Mouse (Mus musculus) lung, postnatal 36 days (tissue): ENCODE data around the gene Stat2.
"Not testable (repeated sequence)": the region's sequence is repeated elsewhere in the genome, so short reads cannot be mapped to it uniquely, and the experiment has no call there.

Experiments
- DNase-seq: peaks from one replicate; pipeline ENCODE4 v3.0.0; 2022; ENCODE audit warnings: mixed read lengths

Stat2 gene

GRCm38 (mm10) chr10:128259946-128260345 lies 10.4 kb upstream of the Stat2 start:
- no peak for DNase-seq

- not testable (repeated sequence) for DNase-seq
These were observed 10.0 kb upstream of the Stat2 start for GRCm38 (mm10) chr10:128260376-128260775.

DNA sequence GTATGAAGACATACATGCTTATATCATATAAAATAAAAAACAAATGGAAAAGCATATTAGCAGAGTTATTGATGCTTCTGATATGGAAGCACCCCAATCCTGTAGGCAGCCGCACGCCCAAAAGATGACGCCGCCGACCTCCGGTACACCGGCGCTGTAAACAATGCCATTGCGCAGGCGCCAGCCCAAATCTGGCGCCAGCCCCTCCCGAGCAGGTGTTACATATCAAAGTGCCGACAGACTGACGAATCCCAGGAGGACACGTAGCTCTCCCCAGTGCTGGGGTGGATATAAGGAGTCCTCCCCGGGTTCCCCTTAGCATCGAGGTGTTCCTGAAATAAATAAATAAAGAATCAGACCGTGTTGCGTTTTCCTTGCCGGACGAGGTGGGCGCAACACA lies 8.1 kb upstream of the Stat2 start:
- DNase-seq = no peak

DNA sequence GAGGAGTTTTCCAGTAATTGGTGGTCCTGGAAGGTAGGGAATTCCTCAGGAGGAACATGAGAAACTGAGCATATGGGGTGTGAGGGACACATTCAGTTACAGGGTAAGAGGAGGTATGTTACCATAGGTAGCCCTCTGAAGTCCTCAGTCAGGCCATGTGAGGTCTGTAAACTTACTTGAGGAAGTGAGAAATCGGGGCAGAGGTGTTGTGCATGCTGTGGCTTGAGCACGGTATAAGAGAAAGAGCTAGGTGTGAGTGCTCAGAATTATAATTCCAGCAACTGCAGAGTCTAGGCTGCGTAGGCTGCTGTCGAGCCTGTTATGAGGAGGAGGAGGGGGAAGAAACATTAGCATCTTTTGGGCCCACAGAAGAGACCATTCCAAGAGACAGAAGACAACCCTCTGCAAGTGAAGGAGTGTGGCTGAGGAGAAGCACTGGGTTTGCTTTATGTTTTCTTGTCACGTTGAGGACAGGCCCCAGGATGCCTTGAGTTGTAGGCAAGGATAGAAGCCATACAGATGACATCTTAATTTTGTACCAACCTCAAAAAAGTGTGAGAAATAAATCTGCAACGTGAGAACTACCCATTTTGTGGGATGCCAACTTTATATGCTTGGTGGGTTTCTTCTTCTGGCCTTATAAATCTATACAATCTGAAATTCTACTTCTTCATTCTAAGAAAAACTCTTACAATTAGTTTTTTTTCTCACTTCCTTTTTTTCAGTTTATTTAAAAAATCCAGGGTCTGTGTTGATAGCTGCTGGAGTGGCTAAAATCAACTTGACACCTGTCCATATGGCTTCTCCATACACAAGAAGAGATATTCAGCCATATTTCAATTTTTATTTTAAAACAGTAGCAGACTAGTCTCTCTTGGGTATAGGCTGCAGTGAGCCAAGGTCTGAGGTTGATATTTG lies 6.7 kb upstream of the Stat2 start:
- DNase-seq = no peak

- no peak for DNase-seq
These were observed 2.0 kb upstream of the Stat2 start, which contains the start of gene Apof for GRCm38 (mm10) chr10:128268371-128268770. TSS of gene Apof (plus strand) at chr10:128268671.

GRCm38 (mm10) chr10:128269206-128269910 lies 1.0 kb upstream of the Stat2 start:
- no peak for DNase-seq

DNA sequence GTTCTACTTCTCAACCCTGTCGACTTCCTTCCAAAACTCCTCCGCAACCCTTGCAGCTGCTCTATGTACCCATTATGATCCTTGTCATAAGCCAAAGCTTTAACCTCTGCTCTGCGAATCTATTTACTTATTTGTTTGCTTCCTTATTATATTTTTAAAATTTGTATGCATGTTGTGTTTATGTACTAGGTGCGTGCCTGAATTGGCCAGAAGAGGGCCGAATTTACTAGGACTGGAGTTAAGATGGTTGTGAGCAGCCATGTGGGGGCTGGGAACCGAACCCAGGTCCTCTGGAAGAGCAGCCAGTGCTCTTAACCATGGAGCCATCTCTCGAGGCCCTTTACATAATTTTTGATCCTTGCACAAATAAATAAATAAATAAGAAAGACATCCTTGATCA lies 507 bp downstream of the Stat2 start:
- no peak for DNase-seq

GRCm38 (mm10) chr10:128271883-128272282 lies 1.5 kb downstream of the Stat2 start:
- peak; percentile 62 for DNase-seq

GRCm38 (mm10) chr10:128272819-128273439 lies 2.6 kb downstream of the Stat2 start:
- DNase-seq = not testable (repeated sequence)

DNA sequence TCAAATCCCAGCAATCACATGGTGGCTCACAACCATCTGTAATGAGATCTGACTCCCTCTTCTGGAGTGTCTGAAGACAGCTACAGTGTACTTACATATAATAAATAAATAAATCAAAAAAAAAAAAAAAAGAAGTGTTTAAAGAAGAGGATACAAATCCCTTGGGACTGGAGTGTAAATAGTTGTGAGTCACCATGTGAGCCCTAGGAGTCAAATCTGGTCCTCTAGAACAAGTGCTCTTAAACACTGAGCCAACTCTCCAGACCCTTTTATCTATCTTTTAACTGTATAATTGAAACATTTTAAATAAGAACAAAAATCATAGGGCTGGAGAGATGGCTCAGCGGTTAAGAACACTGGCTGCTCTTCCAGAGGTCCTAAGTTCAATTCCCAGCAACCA lies 5.0 kb downstream of the Stat2 start:
- not testable (repeated sequence) for DNase-seq

DNA sequence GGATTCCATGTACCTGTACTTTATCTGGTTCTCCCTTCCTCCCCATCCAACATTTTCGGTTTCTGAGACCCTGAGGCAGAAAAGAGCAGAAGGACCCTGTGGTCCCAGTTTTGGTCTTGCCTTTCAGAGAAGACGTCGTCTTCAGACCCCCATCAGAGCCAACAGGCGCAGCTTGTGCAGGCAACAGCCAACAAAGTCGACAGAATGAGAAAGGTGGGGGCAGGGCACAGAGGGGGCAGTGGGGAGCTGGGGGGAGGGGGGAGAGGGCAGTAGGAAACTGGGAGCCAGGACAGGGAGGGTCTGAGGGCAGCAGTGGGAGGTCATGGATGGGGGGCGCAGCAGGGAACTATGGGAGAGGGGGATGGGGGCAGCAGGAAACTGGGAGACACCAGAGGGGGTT lies 7.8 kb downstream of the Stat2 start:
- DNase-seq = no peak

DNA sequence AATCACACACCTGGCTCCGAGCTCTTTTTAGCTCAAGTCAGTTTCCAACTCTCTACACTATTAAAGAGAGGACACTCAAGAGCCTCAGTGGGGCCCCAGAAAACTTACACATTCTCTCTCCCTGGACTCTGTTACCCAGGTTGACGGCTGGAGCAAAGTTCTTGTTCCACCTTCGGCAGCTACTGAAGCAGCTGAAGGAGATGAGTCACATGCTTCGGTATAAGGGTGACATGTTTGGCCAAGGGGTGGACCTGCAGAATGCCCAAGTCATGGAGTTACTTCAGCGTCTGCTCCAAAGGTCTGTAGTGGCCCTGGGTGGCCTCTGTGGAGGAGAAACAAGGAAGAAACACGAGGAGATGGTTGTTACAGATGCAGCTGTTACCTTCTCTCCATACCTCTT lies 10.6 kb downstream of the Stat2 start:
- no peak for DNase-seq

- DNase-seq = no peak
These were observed 11.3 kb downstream of the Stat2 start for GRCm38 (mm10) chr10:128281682-128282081.

GRCm38 (mm10) chr10:128282886-128283450 lies 12.6 kb downstream of the Stat2 start:
- no peak for DNase-seq

- peak; percentile 80 for DNase-seq
These were observed 13.5 kb downstream of the Stat2 start for GRCm38 (mm10) chr10:128283604-128284579.

- peak; percentile 10 for DNase-seq
These were observed 20.2 kb downstream of the Stat2 start for GRCm38 (mm10) chr10:128290594-128290993.

DNA sequence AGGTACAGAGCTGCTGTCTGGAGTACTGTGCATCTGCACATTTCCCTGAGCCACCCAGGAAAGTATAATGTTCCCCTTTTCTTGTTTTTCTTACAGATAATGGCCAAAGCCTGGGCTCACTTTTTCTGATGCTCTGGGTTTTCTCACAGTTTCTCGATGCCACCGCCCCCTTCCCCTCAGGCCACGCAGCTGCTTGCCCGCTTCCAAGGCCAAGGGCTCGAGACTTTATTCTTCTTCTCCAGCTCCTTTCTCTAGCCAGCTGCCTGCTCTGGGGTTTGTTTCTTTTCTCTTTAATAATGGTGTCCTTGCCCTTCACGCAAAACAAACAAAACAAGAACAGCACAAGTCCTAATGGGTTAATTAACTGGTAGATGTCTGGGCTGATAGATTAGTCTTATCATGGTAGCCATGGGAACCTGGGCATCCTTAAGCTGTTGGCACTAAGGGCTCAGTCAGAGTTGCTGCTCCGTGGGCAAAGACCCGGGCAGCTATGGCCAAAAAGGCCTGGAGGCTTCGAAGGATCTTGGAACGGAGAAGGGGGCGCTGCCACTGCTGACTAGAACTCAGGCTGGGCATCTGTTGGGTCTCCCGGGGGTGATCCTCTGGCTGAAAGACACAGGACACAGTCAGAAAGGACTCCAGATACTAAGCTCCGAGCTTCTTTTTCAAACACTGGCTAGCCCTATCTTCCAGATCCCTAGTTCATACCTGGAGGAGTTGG lies 26.2 kb downstream of the Stat2 start:
- no peak for DNase-seq

DNA sequence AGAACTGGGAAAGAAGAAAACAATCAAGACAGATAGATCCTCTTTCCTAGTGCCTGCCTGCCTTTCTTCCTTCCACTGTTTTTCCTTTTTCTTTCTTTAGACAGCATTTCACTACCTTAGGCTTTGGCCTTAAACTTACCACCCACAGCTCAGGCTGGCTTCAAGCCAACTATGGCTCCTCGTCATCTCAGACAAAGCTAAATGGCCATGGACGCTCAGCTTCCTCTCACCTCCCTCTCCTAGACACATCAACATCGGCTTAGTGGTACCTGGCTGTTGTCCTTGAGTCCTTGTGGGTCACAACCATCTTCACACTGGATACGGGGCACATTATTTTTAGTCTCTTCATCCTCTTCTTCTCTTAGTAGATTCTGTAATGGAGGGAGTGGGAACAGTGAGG lies 26.9 kb downstream of the Stat2 start:
- DNase-seq = no peak

- peak; percentile 19 for DNase-seq
These were observed 27.3 kb downstream of the Stat2 start for GRCm38 (mm10) chr10:128297622-128298021.

- DNase-seq = peak; percentile 54
These were observed 27.9 kb downstream of the Stat2 start for GRCm38 (mm10) chr10:128298243-128298642.

- DNase-seq = no peak
These were observed 28.4 kb downstream of the Stat2 start, which contains the start of gene Il23a for GRCm38 (mm10) chr10:128298702-128299171. TSS of gene Il23a (minus strand) at chr10:128298752.
